Mouse (Mus musculus) kidney, embryonic 15.5 days (tissue): ENCODE data around the gene Psrc1. TPM values are rescaled to one million over a fixed set of nuclear protein-coding genes. Genes with fewer than 3 reads are reported as not detected.

ENCODE experiments used
- ATAC-seq: fragments of 200-750 bp; cut with Nextera tagmentation; replicated peaks from 2 replicates; pipeline ENCODE4 v1.8.0; 2017; ENCODE audit warnings: moderate TSS enrichment; ENCODE audit not compliant: low FRiP score
- H3K27ac ChIP-seq: fragments of 300-500 bp; sonication (generic); 2 replicates; pipeline ENCODE4 v1.5.1; 2015; ENCODE audit warnings: mild to moderate bottlenecking, inconsistent platforms
- H3K27me3 ChIP-seq: fragments of 300-500 bp; sonication (generic); 2 replicates; pipeline ENCODE4 v1.6.1; 2015; ENCODE audit warnings: inconsistent platforms
- H3K36me3 ChIP-seq: fragments of 300-500 bp; sonication (generic); 2 replicates; pipeline ENCODE4 v1.6.1; 2015; ENCODE audit warnings: inconsistent platforms
- H3K4me1 ChIP-seq: fragments of 300-500 bp; sonication (generic); 2 replicates; pipeline ENCODE4 v1.6.1; 2015; ENCODE audit warnings: inconsistent platforms
- H3K4me2 ChIP-seq: fragments of 300-500 bp; sonication (generic); 2 replicates; pipeline ENCODE4 v1.6.1; 2015; ENCODE audit warnings: moderate library complexity, mild to moderate bottlenecking, inconsistent platforms
- H3K4me3 ChIP-seq: fragments of 300-500 bp; sonication (generic); replicated peaks from 2 replicates; pipeline ENCODE4 v1.5.1; 2015; ENCODE audit warnings: mild to moderate bottlenecking, inconsistent platforms
- H3K9ac ChIP-seq: fragments of 300-500 bp; sonication (generic); 2 replicates; pipeline ENCODE4 v1.6.1; 2015; ENCODE audit warnings: mild to moderate bottlenecking, inconsistent platforms
- H3K9me3 ChIP-seq: fragments of 300-500 bp; sonication (generic); replicated peaks from 2 replicates; pipeline ENCODE4 v1.6.1; 2016; ENCODE audit warnings: inconsistent platforms
- WGBS: fragments of 180-500 bp; shearing (Covaris S2); methylation state at CpG from one replicate; pipeline ENCODE4 v1.1.7; 2015; ENCODE audit warnings: mixed read lengths; 5-methylcytosine and 5-hydroxymethylcytosine counted together
- polyA plus RNA-seq: library from polyadenylated mRNA; unstranded; fragments of >200 nt; fragmentation: Nextera tagmentation; extraction: Ambion mirVana; gene quantifications from 2 replicates; pipeline ENCODE4 v1.2.1, GENCODE M21; 2015

The Psrc1 gene
- polyA plus RNA-seq, 1 experiment from 2014 or later = 48.8 TPM

- H3K4me1 ChIP-seq = no peaks in the 10 kb centered on the region
- H3K9me3 ChIP-seq = no peaks in the 10 kb centered on the region
- no peak overlapping the region for H3K27ac ChIP-seq
- H3K4me2 ChIP-seq = no peak overlapping the region
- H3K9ac ChIP-seq = no peak overlapping the region
- no peak overlapping the region for H3K4me3 ChIP-seq
- ATAC-seq = no peak
- H3K27me3 ChIP-seq = no peaks in the 10 kb centered on the region
- H3K36me3 ChIP-seq = peaks cover 97% of the 10 kb centered on the region
- 87% methylated on average over 13 of the region's 13 CpGs for WGBS
Observed at GRCm38 (mm10) chr3:108432542-108433187, 49.0 kb downstream of the Psrc1 start.

GRCm38 (mm10) chr3:108433188-108433880, 49.7 kb downstream of the Psrc1 start:
- Histone ChIP-seq H3K4me2 (no peak overlapping the region), H3K9me3 (no peaks in the 10 kb centered on the region), H3K27me3 (no peaks in the 10 kb centered on the region), H3K4me3 (no peak overlapping the region), H3K36me3 (peaks cover 91% of the 10 kb centered on the region), H3K9ac (no peak overlapping the region), H3K27ac (no peak overlapping the region), H3K4me1 (no peaks in the 10 kb centered on the region)
- no peak for ATAC-seq
- 52% methylated on average over 18 of the region's 18 CpGs for WGBS

- no peaks in the 10 kb centered on the region for H3K9me3 ChIP-seq
- no peak overlapping the region for H3K27ac ChIP-seq
- no peaks in the 10 kb centered on the region for H3K27me3 ChIP-seq
- H3K4me1 ChIP-seq = no peaks in the 10 kb centered on the region
- no peak overlapping the region for H3K9ac ChIP-seq
- ATAC-seq = no peak
- peaks cover 85% of the 10 kb centered on the region for H3K36me3 ChIP-seq
- WGBS = 52% methylated on average over 19 of the region's 19 CpGs
- no peak overlapping the region for H3K4me2 ChIP-seq
- H3K4me3 ChIP-seq = no peak overlapping the region
Observed at GRCm38 (mm10) chr3:108433881-108434495, 50.3 kb downstream of the Psrc1 start.

GRCm38 (mm10) chr3:108435701-108436379, 52.2 kb downstream of the Psrc1 start:
- Histone ChIP-seq H3K27me3 (no peaks in the 10 kb centered on the region), H3K4me2 (no peak overlapping the region), H3K4me3 (no peak overlapping the region), H3K36me3 (peaks cover 75% of the 10 kb centered on the region), H3K27ac (no peak overlapping the region), H3K9me3 (no peaks in the 10 kb centered on the region), H3K9ac (no peak overlapping the region), H3K4me1 (no peaks in the 10 kb centered on the region)
- no peak for ATAC-seq
- 85% methylated on average over 17 of the region's 17 CpGs for WGBS

GRCm38 (mm10) chr3:108436380-108436714, 52.7 kb downstream of the Psrc1 start:
- no peaks in the 10 kb centered on the region for H3K4me1 ChIP-seq
- ATAC-seq = no peak
- H3K36me3 ChIP-seq = peaks cover 72% of the 10 kb centered on the region
- H3K9me3 ChIP-seq = no peaks in the 10 kb centered on the region
- H3K4me2 ChIP-seq = no peak overlapping the region
- no peaks in the 10 kb centered on the region for H3K27me3 ChIP-seq
- H3K9ac ChIP-seq = no peak overlapping the region
- no peak overlapping the region for H3K27ac ChIP-seq
- 85% methylated on average over 7 of the region's 7 CpGs for WGBS
- no peak overlapping the region for H3K4me3 ChIP-seq

Other genes starting within 250 kb of the Psrc1 start
- gene Gnai3, start 237.7 kb upstream of the Psrc1 start, polyA plus RNA-seq = 176 TPM in 2 replicates
- gene Gpr61, start 229.0 kb upstream of the Psrc1 start, polyA plus RNA-seq = 0.05 and 0.08 TPM in 2 replicates
- gene Amigo1, start 197.5 kb upstream of the Psrc1 start, polyA plus RNA-seq = 4.6 and 6.3 TPM in 2 replicates
- 3.8 TPM in 2 replicates for gene Cyb561d1, start 182.6 kb upstream of the Psrc1 start, polyA plus RNA-seq
- 18.1 and 20.3 TPM in 2 replicates for gene Atxn7l2, start 172.9 kb upstream of the Psrc1 start, polyA plus RNA-seq
- 4.4 and 4.9 TPM in 2 replicates for gene Sypl2, start 157.2 kb upstream of the Psrc1 start, polyA plus RNA-seq
- 296 and 312 TPM in 2 replicates for gene Psma5, start 126.9 kb upstream of the Psrc1 start, polyA plus RNA-seq
- 12.1 and 13.1 TPM in 2 replicates for gene Sort1, start 99.8 kb upstream of the Psrc1 start, polyA plus RNA-seq
- not detected in 2 replicates for gene Mybphl, start 18.9 kb upstream of the Psrc1 start, polyA plus RNA-seq
- 19.3 and 21.6 TPM in 2 replicates for gene Celsr2, start 31.7 kb downstream of the Psrc1 start, polyA plus RNA-seq
- gene Sars, start 61.4 kb downstream of the Psrc1 start, polyA plus RNA-seq = 126 and 131 TPM in 2 replicates
- gene 1700013F07Rik, start 150.3 kb downstream of the Psrc1 start, polyA plus RNA-seq = 0.50 TPM in 1 of 2 replicates, not detected in the other
- 1.00 and 1.1 TPM in 2 replicates for gene 5330417C22Rik, start 152.7 kb downstream of the Psrc1 start, polyA plus RNA-seq
- gene Tmem167b, start 178.6 kb downstream of the Psrc1 start, polyA plus RNA-seq = 34.0 and 35.6 TPM in 2 replicates
- gene Taf13, start 187.9 kb downstream of the Psrc1 start, polyA plus RNA-seq = 34.2 and 42.9 TPM in 2 replicates
- 8.4 and 10.9 TPM in 2 replicates for gene Wdr47, start 207.4 kb downstream of the Psrc1 start, polyA plus RNA-seq